Mouse (Mus musculus): Measurements from ENCODE around the gene Ube2r2.

The Ube2r2 gene

GRCm38 (mm10) chr4:41118706-41119292, 16.7 kb upstream of the Ube2r2 start:
- DNase-seq (ENCODE audit: low spot score), result no peak

DNA sequence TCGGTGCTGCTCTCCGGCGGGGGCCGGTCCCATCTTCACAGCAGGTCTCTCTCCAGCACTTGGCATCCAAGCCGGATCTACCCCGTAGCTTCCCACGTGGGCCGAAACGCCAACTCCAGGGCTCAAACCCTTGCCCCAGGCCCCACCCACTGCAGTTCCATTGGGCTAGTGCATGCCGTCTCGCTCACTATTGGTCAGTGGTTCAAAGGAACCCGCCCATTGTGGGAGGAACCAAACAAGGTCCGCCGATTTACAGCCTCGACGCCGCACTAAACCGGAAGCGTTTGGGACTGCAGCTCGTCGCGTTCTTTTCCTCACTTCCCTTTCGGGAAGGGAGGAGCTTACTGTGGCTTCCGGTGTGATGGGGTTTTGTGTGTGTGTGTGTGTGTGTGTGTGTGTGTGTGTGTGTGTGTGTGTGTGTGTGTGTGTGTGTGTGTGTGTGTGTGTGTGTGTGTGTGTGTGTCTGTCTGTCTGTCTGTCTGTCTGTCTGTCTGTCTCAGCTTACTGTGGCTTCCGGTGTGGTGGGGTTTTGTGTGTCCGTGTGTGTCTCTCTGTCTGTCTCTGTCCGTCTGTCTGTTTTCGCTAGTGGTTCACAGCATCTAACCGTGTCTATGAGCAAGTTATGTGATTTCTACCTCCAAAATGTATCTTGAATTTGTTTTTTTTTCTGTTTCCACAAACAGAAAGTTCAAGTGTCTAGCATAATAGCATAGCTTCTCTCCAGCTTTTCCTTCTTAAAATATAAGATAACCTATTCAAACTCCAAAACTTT, 11.2 kb upstream of the Ube2r2 start, which contains the start of gene Nol6:
Nol6 (minus strand) TSS at position 276 of the 772 bp plus-strand sequence.
- peak; percentile 85 for DNase-seq (ENCODE audit: low spot score)

DNA sequence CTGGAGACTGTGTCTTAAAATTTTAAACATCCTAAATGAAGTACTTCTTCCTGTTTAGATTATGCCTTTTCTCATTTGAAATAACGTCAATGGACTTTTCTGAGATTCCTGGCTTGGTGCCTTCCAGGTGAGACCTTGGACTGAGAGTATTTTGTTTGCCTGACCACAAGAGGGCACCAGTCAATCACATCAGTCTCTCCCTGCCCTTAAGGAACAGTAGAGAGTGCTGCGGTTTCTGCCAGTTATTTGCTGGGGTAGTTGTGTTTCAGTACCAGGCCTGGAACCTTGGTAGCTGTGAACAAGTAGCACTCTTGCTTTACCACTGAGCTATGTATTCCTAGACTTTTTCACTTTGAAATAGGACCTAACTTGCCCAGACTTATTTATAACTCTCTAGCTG, 6.1 kb upstream of the Ube2r2 start:
- no peak for DNase-seq (ENCODE audit: low spot score)

GRCm38 (mm10) chr4:41129836-41130235, 5.7 kb upstream of the Ube2r2 start:
- no peak for DNase-seq (ENCODE audit: low spot score)

GRCm38 (mm10) chr4:41132471-41132870, 3.1 kb upstream of the Ube2r2 start:
- DNase-seq (ENCODE audit: low spot score), result no peak

DNA sequence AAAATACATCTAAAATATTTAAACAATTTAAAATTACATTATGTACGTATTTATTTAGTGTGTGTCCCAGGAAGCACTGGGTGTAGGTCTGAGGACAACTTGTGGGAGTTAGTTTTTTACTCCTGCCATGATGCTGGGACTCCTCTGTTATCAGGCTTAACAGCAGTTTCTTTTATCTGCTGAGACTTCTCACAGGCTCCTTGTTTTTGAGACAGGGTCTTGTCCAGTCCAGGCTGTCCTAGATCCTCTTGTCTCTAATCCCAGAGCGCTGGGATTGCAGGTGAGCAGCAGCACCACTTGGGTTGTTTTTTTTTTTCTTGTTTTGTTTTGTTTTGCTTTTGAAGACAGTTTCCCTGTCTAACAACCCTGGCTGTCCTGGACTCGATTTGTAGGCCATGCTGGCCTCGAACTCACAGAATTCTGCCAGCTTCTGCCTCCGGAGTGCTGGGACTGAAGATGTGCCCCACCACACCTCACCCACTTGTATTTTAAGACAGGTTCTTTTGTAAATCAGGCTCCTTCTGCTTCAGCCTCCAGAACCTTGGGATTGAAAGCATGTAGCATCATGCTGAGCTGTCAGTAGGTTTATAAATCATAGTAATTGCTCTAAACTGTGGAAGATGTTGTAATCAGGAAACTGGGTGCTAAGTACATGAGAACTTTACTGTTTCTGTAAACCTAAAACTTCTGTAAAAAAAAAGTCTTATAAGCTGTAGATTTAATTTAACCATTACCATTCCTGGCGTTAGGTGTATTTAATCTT, 1.8 kb upstream of the Ube2r2 start:
- DNase-seq (ENCODE audit: low spot score), result no peak

DNA sequence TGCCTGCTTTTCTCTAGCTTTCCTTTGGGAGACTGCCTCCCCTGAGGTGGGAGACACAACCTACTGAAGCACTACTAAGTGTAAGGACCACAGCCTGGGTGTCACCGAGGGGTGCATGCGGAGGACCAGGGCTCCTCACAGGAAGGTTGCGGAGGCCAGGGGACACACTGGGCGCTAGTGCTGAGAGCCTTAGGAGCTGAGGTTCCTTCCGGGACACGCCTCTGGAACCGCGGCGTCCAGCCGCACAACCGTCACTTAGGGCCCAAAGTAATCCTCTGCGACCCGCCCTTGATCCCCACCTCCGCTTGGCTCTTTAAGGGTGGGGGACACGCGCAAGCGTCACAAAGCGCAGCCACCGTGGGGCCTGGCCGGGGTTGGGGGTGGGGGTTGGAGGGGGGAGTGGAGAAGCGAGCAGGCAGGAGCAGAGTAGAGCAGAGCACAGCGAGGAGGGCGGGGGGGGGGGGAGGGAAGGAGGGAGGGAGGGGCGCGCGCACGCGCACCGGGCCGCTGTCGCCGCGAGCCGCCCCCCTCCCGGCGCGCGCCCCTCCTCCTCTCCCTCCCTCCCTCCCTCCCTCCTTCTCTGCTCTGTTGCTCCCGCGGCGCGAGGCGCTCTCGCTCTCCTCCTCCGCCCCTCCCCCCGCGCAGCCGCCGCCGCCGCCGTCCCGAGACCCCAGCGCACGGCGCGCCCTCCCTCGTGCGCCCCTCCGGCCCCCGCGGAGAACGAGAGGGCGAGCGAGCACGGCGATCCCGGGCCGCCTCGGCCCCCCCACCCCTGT, 420 bp upstream of the Ube2r2 start:
- peak; percentile 60 for DNase-seq (ENCODE audit: low spot score)

DNA sequence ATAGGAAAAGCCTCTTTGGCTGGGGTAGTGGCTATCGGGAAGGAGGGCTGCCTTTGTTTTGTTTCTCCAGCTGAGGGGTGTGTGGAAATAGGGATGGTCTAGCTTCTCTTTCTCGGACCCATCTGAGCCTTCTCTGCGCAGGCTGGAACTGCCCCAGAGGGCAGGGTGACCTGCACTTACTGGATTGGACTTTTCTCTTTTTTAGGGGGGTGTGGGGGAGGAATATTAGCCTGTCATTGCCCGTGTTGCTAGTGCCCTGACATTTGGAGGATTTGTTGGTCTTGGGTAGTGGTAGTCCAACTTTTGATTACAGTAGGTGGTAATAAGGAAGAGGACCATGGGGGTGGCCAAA, 887 bp downstream of the Ube2r2 start:
- peak; percentile 20 for DNase-seq (ENCODE audit: low spot score)

DNA sequence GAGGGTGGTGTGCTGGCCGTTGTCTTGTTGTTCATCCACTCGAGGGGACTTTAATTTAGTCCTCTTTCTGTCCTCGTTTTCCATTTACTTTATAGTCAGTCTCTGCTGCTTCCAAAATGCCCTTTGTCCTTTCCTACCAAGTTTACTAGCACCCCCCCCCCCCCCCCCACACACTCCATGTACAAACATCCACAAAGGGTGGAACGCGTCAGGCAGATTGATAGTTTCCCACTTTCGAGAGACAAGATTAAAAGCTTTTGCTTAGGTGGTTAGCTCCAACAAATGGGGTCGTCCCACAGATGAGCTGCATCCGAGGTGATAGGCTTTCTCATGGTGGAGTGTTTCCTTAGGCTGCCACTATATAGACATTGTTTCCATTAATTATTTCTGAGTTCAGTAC, 1.3 kb downstream of the Ube2r2 start:
- no peak for DNase-seq (ENCODE audit: low spot score)

GRCm38 (mm10) chr4:41140174-41140875, 4.8 kb downstream of the Ube2r2 start:
- DNase-seq (ENCODE audit: low spot score), result no peak

DNA sequence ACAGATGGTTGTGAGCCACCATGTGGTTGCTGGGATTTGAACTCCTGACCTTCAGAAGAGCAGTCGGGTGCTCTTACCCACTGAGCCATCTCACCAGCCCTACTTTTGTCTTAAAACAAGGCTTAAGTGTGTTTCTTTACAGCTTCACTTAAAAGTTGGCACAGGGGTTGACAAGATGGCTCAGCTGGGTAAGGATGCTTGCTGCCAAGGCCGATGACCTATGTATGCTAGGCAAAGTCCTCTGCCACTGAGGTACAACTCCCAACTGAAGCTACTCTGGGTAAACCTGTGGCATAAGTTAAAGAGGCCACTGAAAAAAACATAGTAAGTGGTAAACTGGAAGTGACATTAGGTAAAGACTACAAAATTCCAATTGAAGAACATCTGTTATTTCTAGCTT, 7.1 kb downstream of the Ube2r2 start:
- DNase-seq (ENCODE audit: low spot score), result no peak

- DNase-seq (ENCODE audit: low spot score), result no peak
Observed at GRCm38 (mm10) chr4:41149891-41150290, 14.3 kb downstream of the Ube2r2 start.

DNA sequence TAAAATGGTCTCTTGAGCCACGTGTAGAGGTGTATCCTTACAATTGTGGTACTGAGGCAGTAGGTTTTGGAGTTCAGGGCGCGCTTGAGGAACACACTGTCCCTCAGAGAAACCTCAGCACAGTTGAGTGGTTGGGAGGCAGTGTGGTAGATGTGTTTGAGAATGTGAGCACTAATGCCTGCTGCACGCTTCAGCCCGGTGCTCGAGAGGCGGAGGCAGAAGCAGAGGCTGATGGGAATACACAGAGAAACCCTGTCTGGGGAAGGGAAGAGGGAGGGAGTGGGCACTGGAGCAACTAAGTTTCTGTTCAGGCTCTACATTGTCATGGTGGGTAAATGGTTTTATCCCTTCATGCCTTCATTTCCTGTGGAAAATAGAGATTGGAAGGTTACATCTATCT, 15.6 kb downstream of the Ube2r2 start:
- DNase-seq (ENCODE audit: low spot score), result no peak

GRCm38 (mm10) chr4:41153146-41153545, 17.6 kb downstream of the Ube2r2 start:
- no peak for DNase-seq (ENCODE audit: low spot score)

- DNase-seq (ENCODE audit: low spot score), result no peak
Observed at GRCm38 (mm10) chr4:41156961-41157360, 21.4 kb downstream of the Ube2r2 start.

- DNase-seq (ENCODE audit: low spot score), result no peak
Observed at GRCm38 (mm10) chr4:41158251-41158650, 22.7 kb downstream of the Ube2r2 start.

GRCm38 (mm10) chr4:41161232-41161631, 25.7 kb downstream of the Ube2r2 start:
- DNase-seq (ENCODE audit: low spot score), result no peak

GRCm38 (mm10) chr4:41164974-41165373, 29.4 kb downstream of the Ube2r2 start:
- DNase-seq (ENCODE audit: low spot score), result no peak

GRCm38 (mm10) chr4:41165693-41166475, 30.3 kb downstream of the Ube2r2 start:
- DNase-seq (ENCODE audit: low spot score), result peak; percentile 31

DNA sequence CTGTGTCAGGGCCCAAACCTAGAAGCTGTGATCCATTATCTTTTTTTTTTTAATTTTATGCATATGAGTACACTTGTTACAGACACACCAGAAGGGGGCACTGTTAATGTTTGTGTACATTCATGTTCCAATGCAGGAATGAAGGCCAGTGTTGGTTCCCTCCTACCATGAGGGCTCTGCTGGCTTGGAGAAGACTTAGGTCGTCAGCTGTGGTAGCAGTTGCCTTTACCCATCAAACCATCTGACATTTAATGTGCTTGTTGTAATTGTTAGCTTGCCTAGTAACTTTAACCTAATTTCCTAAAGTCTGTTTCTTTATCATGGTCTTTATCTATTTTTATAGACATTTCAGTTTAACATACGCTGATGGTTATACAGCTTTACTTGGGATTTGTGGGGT, 35.4 kb downstream of the Ube2r2 start:
- DNase-seq (ENCODE audit: low spot score), result no peak

- no peak for DNase-seq (ENCODE audit: low spot score)
Observed at GRCm38 (mm10) chr4:41174631-41175030, 39.1 kb downstream of the Ube2r2 start.

Data from ovary, postnatal 10 days (tissue).